Mouse (Mus musculus) macrophage (primary cell): Measurements from ENCODE around the gene Map4k4. TPM values are rescaled to one million over a fixed set of nuclear protein-coding genes. Genes with fewer than 3 reads are reported as not detected.

ENCODE experiments used
- H3K27ac ChIP-seq: fragments of 350-480 bp; formaldehyde crosslinking; 2 replicates; pipeline ENCODE4 v1.9.0; 2021
- H3K36me3 ChIP-seq: fragments of 350-480 bp; formaldehyde crosslinking; 2 replicates; pipeline ENCODE4 v1.9.0; 2021; ENCODE audit errors: inconsistent target
- H3K4me3 ChIP-seq: fragments of 350-480 bp; formaldehyde crosslinking; 2 replicates; pipeline ENCODE4 v1.9.0; 2021; ENCODE audit errors: inconsistent target
- H3K79me2 ChIP-seq: fragments of 350-480 bp; formaldehyde crosslinking; 2 replicates; pipeline ENCODE4 v1.9.0; 2021; ENCODE audit errors: inconsistent target
- WGBS: methylation state at CpG from one replicate; pipeline ENCODE4 v1.1.7; 2026; ENCODE audit warnings: inconsistent platforms; ENCODE audit not compliant: missing documents; 5-methylcytosine and 5-hydroxymethylcytosine counted together
- polyA plus RNA-seq: library from polyadenylated mRNA; stranded (reverse); fragments of 250-400 nt; gene quantifications from 3 replicates; pipeline ENCODE4 v1.2.4, GENCODE M21; 2018; ENCODE audit warnings: inconsistent platforms

Map4k4 gene
- polyA plus RNA-seq, 1 experiment from 2014 or later, result 94.1 TPM

DNA sequence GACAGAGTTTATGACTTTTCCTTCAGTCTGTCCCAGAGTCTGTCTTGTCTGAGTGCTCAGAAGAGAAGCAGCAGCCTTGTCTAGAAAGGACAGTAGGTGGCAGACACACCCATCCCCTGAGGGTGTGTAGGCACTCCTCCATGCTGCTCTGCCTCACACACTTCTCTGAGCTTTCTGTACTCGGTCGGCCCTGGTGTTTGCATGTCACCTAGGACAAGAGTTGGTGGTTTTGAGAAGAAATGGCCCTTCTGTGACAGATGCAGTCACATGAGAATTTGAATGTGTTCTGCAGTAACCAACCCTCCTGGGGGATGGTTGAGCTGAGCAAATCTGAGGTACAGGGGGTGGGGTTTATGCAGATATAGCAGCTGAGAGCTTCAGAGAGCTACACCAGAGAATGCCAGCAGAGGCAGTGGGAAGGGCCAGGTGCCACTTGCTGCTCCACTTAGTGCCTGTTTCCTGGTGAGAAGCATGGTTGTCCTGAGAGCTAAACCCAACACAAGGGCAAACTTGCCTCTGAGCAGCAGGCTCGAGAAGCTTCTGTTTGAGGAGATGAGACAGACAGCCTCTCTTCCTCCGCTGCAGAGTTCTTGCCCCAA lies 101.5 kb downstream of the Map4k4 start:
- Histone ChIP-seq H3K4me3 (no peak overlapping the region), H3K79me2 (no peaks in the 10 kb centered on the region), H3K36me3 (peaks cover 93% of the 10 kb centered on the region), H3K27ac (no peak overlapping the region)
- 76% methylated on average over 4 of the region's 4 CpGs for WGBS

DNA sequence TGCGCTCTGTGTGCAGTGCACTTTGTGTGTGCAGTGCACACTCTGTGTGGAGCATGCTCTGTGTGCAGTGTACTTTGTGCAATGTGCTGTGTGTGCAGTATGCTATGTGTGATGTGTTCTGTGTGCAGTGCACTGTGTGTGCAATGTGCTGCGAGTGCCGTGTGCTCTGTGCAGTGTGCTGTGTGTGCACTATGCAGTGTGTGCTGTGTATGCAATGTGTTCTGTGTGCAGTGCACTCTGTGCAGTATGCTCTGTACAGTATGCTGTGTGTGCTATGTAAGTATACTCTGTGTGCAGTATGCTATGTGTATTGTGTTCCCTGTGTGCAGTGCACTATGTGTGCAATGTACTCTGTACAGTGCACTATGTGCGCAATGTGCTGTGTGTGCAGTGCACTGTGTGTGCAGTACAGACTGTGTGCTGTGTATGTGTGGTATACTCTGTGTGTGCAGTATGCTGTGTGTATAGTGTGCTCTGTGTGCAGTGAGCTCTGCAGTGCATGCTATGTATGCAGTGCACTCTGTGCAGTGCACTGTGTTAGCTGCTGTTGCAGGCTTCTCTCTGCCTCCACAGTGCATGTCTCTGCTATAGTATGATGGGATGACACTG lies 105.4 kb downstream of the Map4k4 start:
- peaks cover 97% of the 10 kb centered on the region for H3K36me3 ChIP-seq

DNA sequence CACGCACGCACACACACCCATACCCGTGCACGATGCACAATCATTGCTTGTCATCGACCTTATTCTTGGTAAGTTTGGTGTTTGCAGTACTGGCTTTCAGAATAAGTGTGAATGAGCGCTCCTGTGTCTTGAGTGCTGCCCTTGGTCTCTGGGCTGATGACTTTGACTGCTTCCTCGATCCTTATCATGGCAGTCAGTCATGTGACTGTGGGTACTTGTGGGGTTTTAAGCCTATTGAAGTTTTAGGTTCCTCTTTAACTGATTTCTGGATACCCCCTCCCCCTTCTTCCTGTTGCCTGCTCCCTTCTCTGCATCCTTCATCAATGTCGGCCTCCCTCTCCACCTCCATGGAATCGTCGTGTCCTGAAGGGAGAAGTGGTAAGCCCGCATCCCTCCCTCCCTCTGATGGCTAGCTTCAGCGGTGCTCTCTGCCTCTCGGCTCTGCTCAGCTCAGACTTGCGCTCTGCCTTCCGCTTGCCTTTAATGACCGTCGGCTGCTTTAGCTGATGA lies 107.3 kb downstream of the Map4k4 start:
- WGBS, result 50% methylated on average over 17 of the region's 17 CpGs
- H3K4me3 ChIP-seq, result no peak overlapping the region
- H3K36me3 ChIP-seq, result peaks cover 98% of the 10 kb centered on the region
- H3K27ac ChIP-seq, result no peak overlapping the region
- H3K79me2 ChIP-seq, result no peaks in the 10 kb centered on the region

More for the DNA sequence above, 105.4 kb downstream of the Map4k4 start:
- Histone ChIP-seq H3K27ac (no peak overlapping the region), H3K4me3 (no peak overlapping the region), H3K79me2 (no peaks in the 10 kb centered on the region)
- 92% methylated on average over 4 of the region's 4 CpGs for WGBS

DNA sequence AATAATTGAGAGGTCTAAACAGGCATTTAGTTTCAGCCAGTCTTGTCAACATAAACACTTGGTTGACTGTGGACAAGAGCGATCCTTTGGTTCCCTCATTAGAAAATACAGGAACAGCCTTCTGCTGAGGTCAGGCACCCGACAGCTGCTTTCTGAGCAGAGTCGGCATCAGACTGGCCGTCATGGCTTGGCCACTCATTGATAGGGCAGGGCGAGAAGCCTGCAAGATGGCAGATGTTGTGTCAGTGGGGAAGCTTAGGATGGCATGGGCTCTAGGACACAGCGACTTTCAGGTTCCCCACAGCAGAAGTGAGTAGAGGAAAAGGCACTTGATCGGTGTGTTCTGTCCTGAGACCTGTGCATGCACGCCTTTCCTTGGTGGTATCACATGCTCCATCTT lies 112.0 kb downstream of the Map4k4 start:
- no peaks in the 10 kb centered on the region for H3K79me2 ChIP-seq
- WGBS, result 89% methylated on average over 8 of the region's 8 CpGs
- no peak overlapping the region for H3K4me3 ChIP-seq
- H3K36me3 ChIP-seq, result peaks cover 90% of the 10 kb centered on the region
- no peak overlapping the region for H3K27ac ChIP-seq

DNA sequence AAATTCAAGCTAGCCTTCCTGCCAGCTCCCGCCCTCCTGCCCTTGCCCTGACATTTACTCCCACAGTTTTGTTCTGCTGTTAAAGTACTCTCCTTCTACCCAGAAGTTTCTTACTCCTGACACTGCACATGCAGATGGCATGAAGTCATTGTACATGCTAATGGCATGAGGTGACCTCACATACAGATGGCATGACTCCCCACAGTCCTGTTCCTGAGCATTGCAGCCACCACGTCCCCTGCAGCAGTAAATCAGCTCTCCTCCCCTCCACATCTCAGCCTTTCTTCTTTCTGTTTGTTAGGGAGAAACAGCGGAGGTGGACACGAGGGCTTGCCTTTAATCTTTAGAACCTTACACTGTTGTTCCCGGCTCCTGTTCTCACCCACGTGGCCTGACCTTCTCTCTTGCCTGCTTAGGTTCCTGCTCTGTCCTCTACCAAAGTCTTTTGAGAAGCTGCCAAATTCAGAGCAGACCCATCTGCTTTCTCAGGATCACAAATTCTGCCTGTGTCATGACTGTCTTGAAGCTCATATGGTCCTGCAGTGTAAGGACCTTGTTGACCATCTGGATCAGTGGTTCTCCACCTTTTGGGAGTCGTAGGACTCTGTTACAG lies 114.5 kb downstream of the Map4k4 start:
- H3K79me2 ChIP-seq, result no peaks in the 10 kb centered on the region
- WGBS, result 93% methylated on average over 7 of the region's 7 CpGs
- H3K36me3 ChIP-seq, result peaks cover 81% of the 10 kb centered on the region
- H3K4me3 ChIP-seq, result no peak overlapping the region
- no peak overlapping the region for H3K27ac ChIP-seq

DNA sequence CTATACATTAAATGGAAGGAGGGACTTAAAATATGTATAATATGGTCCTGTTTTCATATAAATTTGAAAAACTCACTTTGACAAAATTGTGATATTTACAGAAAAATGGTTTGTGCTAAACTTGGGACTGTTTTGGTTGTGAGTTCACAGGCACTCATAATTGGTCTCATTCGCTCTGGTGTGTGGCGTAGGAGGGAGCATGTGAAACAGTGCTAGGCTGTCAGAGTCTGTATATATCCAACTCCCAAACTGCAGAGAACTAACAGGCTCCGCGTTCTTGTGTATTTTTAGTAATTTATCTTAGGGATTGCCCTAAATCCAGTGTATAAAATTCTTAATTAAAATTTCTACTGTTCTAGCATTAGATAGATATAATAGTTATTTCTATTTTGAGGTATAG lies 120.9 kb downstream of the Map4k4 start:
- Histone ChIP-seq H3K36me3 (peaks cover 59% of the 10 kb centered on the region), H3K4me3 (no peak overlapping the region), H3K27ac (no peak overlapping the region), H3K79me2 (no peaks in the 10 kb centered on the region)
- WGBS, result 97% methylated on average over 4 of the region's 4 CpGs

DNA sequence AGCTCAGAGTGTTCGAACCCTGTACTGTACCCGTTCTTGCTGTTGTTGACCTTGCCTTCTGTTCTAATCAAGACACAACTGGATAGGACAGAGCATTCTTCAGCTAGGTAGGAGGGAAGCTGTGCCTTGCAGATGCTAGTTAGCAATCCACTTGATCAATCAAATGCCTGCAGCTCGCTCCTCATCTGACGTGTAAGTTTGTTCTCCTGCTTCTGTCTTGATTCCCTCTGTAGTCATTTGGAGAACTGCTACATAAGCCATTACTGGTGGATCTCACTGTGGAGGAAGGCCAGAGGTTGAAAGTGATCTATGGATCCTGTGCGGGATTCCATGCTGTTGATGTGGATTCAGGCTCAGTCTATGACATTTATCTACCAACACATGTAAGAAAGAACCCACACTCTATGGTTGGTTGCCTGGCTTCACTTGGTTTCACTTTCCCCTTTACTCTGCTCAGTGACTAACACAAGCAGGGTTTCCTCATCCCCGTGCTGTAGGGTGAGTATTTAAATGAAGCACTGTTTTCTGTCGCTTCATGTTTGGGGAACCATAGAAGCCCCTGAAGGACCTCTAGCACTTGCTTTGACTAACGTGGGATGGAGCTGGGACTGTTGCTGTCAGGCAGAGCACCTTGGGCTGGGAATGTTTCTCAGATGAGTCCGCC lies 121.9 kb downstream of the Map4k4 start:
- Histone ChIP-seq H3K4me3 (no peak overlapping the region), H3K79me2 (no peaks in the 10 kb centered on the region), H3K36me3 (peaks cover 51% of the 10 kb centered on the region), H3K27ac (no peak overlapping the region)
- 68% methylated on average over 9 of the region's 9 CpGs for WGBS

DNA sequence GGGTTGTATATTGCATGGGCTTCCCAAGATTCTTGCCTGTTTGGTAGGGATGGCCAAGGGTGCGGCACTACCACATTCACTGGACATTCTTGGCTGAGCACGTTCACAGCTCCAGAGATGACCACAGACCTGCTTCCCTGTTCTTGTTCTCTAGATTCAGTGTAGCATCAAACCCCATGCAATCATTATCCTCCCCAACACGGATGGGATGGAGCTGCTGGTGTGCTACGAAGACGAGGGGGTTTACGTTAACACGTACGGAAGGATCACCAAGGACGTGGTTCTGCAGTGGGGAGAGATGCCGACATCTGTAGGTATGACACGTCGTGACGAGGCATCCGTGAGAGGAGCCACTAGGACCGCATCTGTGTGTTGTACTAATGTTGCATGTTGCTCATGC lies 122.5 kb downstream of the Map4k4 start:
- Histone ChIP-seq H3K79me2 (no peaks in the 10 kb centered on the region), H3K36me3 (peaks cover 46% of the 10 kb centered on the region), H3K4me3 (no peak overlapping the region), H3K27ac (no peak overlapping the region)
- 95% methylated on average over 15 of the region's 15 CpGs for WGBS

DNA sequence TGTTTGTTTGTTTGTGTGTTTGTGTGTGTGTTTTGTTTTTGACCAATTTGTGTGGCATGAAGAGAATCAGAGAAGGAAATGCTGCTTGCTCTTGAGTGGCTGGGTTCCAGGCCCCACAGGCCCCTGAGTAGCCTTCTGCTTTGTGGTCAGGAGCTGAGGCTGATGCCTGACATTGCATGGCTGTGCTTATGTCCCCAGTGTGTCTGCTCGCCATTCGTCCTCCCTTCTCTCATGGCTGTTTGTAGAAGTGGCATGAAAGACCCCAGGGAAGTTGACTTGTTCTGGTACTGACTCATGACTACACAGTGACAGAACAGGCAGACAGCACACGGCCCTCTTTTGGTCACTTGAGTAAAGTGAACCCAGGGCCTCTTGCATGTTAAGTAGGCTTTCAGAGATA lies 123.0 kb downstream of the Map4k4 start:
- H3K79me2 ChIP-seq, result no peaks in the 10 kb centered on the region
- peaks cover 45% of the 10 kb centered on the region for H3K36me3 ChIP-seq
- H3K4me3 ChIP-seq, result no peak overlapping the region
- WGBS, result 82% methylated on average over 3 of the region's 3 CpGs
- no peak overlapping the region for H3K27ac ChIP-seq

DNA sequence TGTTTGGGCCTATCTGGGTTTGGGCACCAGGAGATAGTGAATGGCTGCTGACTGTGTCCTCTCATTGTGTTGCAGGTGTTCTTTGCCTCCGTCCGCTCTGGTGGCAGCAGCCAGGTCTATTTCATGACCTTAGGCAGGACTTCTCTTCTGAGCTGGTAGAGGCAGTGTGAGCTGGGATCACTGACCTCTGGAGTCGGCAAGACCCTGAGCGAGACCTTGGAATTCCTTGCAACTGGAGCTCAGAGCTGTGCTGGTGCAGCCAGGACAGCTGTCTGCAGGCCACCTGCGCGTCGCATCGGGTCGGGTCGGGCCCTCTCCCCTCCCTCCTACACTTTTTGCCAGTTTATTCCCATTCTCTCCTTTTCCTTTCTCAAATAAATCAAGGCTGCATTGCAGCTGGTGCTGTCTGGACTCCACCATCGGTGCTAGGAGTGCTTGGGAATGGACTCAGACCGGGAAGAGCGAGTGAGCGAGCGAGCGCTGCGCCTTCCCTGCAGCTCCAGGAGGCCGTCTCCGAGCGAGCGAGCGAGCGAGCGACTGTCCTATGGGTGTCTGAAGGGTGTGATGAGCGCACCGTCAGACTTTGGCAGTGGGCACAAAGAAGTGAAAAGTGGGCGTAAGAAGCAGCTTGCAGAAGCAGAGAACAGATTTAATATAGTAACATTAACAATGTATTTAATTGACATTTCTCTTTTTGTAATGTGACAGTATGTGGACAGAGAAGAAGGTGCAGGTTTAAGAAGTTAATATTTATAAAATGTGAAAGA lies 124.0 kb downstream of the Map4k4 start:
- Histone ChIP-seq H3K27ac (no peak overlapping the region), H3K79me2 (no peaks in the 10 kb centered on the region), H3K36me3 (peaks cover 40% of the 10 kb centered on the region), H3K4me3 (no peak overlapping the region)
- 97% methylated on average over 27 of the region's 27 CpGs for WGBS

DNA sequence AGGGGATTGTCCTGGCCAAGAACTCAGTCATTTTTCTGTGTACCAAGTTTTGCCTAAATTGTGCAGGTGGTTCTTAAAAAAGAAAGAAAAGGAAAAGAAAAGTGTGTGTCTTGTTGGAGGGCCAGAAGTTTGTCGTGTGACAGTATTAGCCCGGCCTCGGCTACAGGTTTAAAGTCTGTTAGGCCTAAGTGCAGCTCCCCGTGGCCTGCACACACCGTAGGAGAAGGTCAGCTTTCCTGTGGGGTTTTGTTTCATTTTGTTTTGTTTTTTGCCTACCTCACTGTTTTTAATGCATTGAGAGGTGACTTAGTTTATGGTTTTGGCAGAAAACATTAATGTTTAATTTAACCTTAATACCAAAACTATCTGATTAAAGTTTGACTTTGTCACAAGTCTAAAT lies 124.7 kb downstream of the Map4k4 start:
- Histone ChIP-seq H3K27ac (no peak overlapping the region), H3K79me2 (no peaks in the 10 kb centered on the region), H3K36me3 (peaks cover 33% of the 10 kb centered on the region), H3K4me3 (no peak overlapping the region)
- WGBS, result 97% methylated on average over 5 of the region's 5 CpGs

DNA sequence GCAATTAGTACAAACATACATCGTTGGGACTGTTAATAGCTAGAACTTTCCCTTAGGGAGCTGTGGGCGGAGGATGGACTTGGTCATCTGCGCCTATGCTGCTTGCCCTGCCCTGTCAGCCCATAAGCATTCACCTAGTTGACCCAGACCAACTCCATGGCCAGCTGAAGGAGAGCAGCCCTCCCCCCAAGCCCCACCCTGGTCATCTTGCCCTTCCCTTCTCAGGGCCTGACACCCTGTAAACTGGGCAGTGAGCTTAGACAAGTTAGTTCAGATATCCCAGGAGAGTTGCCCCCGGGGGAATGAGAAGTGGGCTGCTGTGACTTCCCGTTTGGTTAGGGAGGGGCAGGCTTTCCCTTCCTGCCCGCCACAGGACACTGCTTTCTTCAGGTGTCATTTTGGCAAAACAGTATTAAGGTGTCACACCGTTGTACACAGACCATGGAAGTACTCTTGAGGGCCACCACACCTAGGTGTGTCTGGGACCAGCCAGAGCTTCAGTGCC lies 126.5 kb downstream of the Map4k4 start:
- peaks cover 29% of the 10 kb centered on the region; the same call in 1 of the 2 replicates for H3K36me3 ChIP-seq
- no peak overlapping the region for H3K27ac ChIP-seq
- no peak overlapping the region for H3K4me3 ChIP-seq
- 77% methylated on average over 6 of the region's 7 CpGs for WGBS
- H3K79me2 ChIP-seq, result no peaks in the 10 kb centered on the region

DNA sequence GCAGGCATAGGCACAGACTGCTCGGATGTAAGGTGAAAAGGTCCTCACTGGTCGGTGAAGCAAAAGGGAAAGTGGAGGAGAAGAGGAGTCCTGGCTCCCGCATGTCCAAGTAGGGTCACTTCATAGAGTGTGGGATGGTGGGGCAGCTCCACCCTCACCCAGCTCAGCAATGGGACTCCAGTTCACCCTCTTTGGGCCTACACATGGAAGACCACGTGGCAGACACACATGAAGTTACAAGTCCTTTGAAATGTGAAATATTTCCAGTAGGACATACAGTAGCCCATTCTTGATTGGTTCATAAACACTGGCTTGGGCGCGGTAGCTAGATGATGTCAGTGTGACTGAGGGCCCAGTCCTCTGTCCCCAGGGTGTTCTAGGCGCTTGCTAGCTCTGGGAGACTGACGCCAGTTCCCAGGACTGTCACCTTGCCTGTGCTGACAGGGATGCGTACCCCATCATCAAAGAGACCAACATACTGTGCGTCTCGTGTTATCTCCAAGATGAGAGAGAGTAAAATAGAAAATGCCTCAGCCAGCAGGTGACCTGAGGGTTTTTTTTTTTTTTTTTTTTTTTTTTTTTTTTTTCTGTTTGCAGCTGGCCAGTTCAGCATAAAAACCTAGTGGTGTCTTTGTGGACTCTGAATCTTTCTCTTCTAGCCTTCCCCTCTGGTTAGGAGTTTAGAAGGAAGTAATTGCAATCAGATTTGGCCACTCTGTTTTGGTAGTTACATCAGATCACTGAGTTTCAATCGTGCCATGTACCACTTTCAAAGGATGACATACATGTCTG lies 127.7 kb downstream of the Map4k4 start:
- Histone ChIP-seq H3K79me2 (no peaks in the 10 kb centered on the region), H3K27ac (no peak overlapping the region), H3K4me3 (no peak overlapping the region), H3K36me3 (peaks cover 24% of the 10 kb centered on the region; the same call in 1 of the 2 replicates)
- 87% methylated on average over 12 of the region's 12 CpGs for WGBS
